Mouse (Mus musculus) C2C12 (cell line): Measurements from ENCODE around the gene Nradd.

ENCODE experiments used
- CTCF ChIP-seq: IDR thresholded peaks from one replicate; pipeline ENCODE4 v1.5.1; 2011; ENCODE audit not compliant: control insufficient read depth, insufficient read depth, insufficient read length
- MAX ChIP-seq: IDR thresholded peaks from one replicate; pipeline ENCODE4 v1.6.1; 2011; ENCODE audit warnings: mild to moderate bottlenecking, control low read depth

GRCm38 (mm10) chr9:110669785-110670184, 45.5 kb upstream of the Nradd start:
- no peak for TF ChIP-seq CTCF
- TF ChIP-seq MAX: no peak
